Mouse (Mus musculus) CH12.LX (cell line): ENCODE measurements around the gene Trio. TPM values are rescaled to one million over a fixed set of nuclear protein-coding genes. Genes with fewer than 3 reads are reported as not detected.

ENCODE experiments used
- DNase-seq: peaks from one replicate; pipeline ENCODE4 v3.0.0-alpha.2; 2013; ENCODE audit errors: extremely low read depth
- H3K27ac ChIP-seq: 2 replicates; pipeline ENCODE4 v1.5.1; 2012; ENCODE audit warnings: low read depth, mild to moderate bottlenecking, control low read depth, moderate library complexity; ENCODE audit not compliant: insufficient read depth
- H3K27me3 ChIP-seq: replicated peaks from 2 replicates; pipeline ENCODE3; 2012; ENCODE audit warnings: inconsistent platforms
- H3K36me3 ChIP-seq, 2 experiments: replicated peaks in 1 of 2; 2 replicates each; pipeline versions ENCODE3 to v1.6.1; 2012; ENCODE audit warnings: inconsistent platforms in 1 of 2, low read length in 1 of 2, mild to moderate bottlenecking in 1 of 2, mixed read lengths in 1 of 2, moderate library complexity in 1 of 2; ENCODE audit not compliant: control insufficient read depth in 1 of 2, insufficient read depth in 1 of 2
- H3K4me1 ChIP-seq, 2 experiments: 2 replicates each; pipeline ENCODE4 v1.6.1; 2012; ENCODE audit warnings: inconsistent platforms in 1 of 2, moderate library complexity in 1 of 2; ENCODE audit not compliant: insufficient read depth in 2 of 2, control insufficient read depth in 1 of 2
- H3K4me2 ChIP-seq: 2 replicates; pipeline ENCODE4 v1.6.1; 2012; ENCODE audit warnings: low read depth, mild to moderate bottlenecking, control low read depth; ENCODE audit not compliant: poor library complexity, insufficient read depth, severe bottlenecking
- H3K4me3 ChIP-seq, 3 experiments: fragments of 150-350 bp in 1 of 3; sonication (generic) in 1 of 3; replicated peaks in 1 of 3; 2 replicates each; pipeline versions ENCODE3 to v1.5.1; 2011 to 2012; ENCODE audit warnings: low read depth in 2 of 3, low read length in 2 of 3, mild to moderate bottlenecking in 2 of 3, moderate library complexity in 2 of 3, control low read depth in 1 of 3, improper control_type of control experiment in 1 of 3, inconsistent platforms in 1 of 3, mixed read lengths in 1 of 3; ENCODE audit not compliant: poor library complexity in 1 of 3
- H3K79me2 ChIP-seq: replicated peaks from 2 replicates; pipeline ENCODE4 v1.6.1; 2012; ENCODE audit warnings: mild to moderate bottlenecking, moderate library complexity; ENCODE audit not compliant: control insufficient read depth, poor library complexity, insufficient read depth, severe bottlenecking; ENCODE audit errors: extremely low read depth
- H3K9ac ChIP-seq: 2 replicates; pipeline ENCODE4 v1.6.1; 2012; ENCODE audit warnings: low read depth, mild to moderate bottlenecking, control low read depth, moderate library complexity; ENCODE audit not compliant: insufficient read depth
- H3K9me3 ChIP-seq: replicated peaks from 2 replicates; pipeline ENCODE3; 2012; ENCODE audit warnings: low read length, inconsistent platforms, mixed read lengths
- E2F4 ChIP-seq: IDR thresholded peaks from 2 replicates; pipeline ENCODE4 v1.6.1; 2011; ENCODE audit warnings: low read depth, low read length, improper control_type of control experiment; ENCODE audit not compliant: insufficient replicate concordance
- EP300 ChIP-seq: IDR thresholded peaks from 2 replicates; pipeline ENCODE4 v1.6.1; 2011; ENCODE audit warnings: low read length, improper control_type of control experiment
- GABPA ChIP-seq: IDR thresholded peaks from 2 replicates; pipeline ENCODE4 v1.6.1; 2012; ENCODE audit warnings: low read depth, low read length, improper control_type of control experiment, inconsistent platforms; ENCODE audit not compliant: insufficient replicate concordance
- HCFC1 ChIP-seq: IDR thresholded peaks from 2 replicates; pipeline ENCODE4 v1.6.1; 2012; ENCODE audit warnings: low read depth, mild to moderate bottlenecking, inconsistent platforms, low read length, improper control_type of control experiment
- IRF4 ChIP-seq: IDR thresholded peaks from 2 replicates; pipeline ENCODE4 v1.6.1; 2014; ENCODE audit warnings: low read depth, mild to moderate bottlenecking, inconsistent platforms, low read length, improper control_type of control experiment
- KAT2A ChIP-seq: IDR thresholded peaks from 2 replicates; pipeline ENCODE4 v1.6.1; 2012; ENCODE audit warnings: low read length, improper control_type of control experiment, inconsistent platforms; ENCODE audit not compliant: insufficient replicate concordance
- MAFK ChIP-seq: IDR thresholded peaks from 2 replicates; pipeline ENCODE4 v1.6.1; 2011; ENCODE audit warnings: low read length, improper control_type of control experiment; ENCODE audit not compliant: insufficient replicate concordance
- MEF2A ChIP-seq: IDR thresholded peaks from 2 replicates; pipeline ENCODE4 v1.6.1; 2014; ENCODE audit warnings: low read depth, mild to moderate bottlenecking, inconsistent platforms, low read length, improper control_type of control experiment, borderline replicate concordance
- MYC ChIP-seq: IDR thresholded peaks from 2 replicates; pipeline ENCODE4 v1.6.1; 2011; ENCODE audit warnings: low read depth, mild to moderate bottlenecking, improper control_type of control experiment, low read length
- NRF1 ChIP-seq: IDR thresholded peaks from 2 replicates; pipeline ENCODE4 v1.6.1; 2014; ENCODE audit warnings: low read depth, mild to moderate bottlenecking, inconsistent platforms, low read length, improper control_type of control experiment, moderate library complexity
- PAX5 ChIP-seq: IDR thresholded peaks from 2 replicates; pipeline ENCODE4 v1.6.1; 2012; ENCODE audit warnings: low read length, inconsistent platforms, mixed read lengths
- SIN3A ChIP-seq: IDR thresholded peaks from 2 replicates; pipeline ENCODE4 v1.6.1; 2012; ENCODE audit warnings: low read length, improper control_type of control experiment, inconsistent platforms
- SMC3 ChIP-seq: IDR thresholded peaks from 2 replicates; pipeline ENCODE4 v1.6.1; 2011; ENCODE audit warnings: low read depth, low read length, improper control_type of control experiment
- TBP ChIP-seq: conservative IDR thresholded peaks from 2 replicates; pipeline ENCODE4 v1.6.1; 2011; ENCODE audit warnings: low read depth, low read length, improper control_type of control experiment
- ZKSCAN1 ChIP-seq: IDR thresholded peaks from 2 replicates; pipeline ENCODE4 v1.6.1; 2012; ENCODE audit warnings: low read depth, inconsistent platforms, low read length, improper control_type of control experiment, borderline replicate concordance
- dilution Hi-C: fragments of 300-500 bp; cut with MboI; formaldehyde crosslinking; loops from 2 replicates; pipeline ENCODE4 v1.14.3; 2020; ENCODE audit warnings: low sequenced_read_pairs; ENCODE audit not compliant: extremely low pct_unique_long_range_greater_than_20kb, extremely low pct_ligation_motif_present
- in situ Hi-C: fragments of 300-500 bp; cut with MboI; formaldehyde crosslinking; loops from 3 replicates; pipeline ENCODE4 v1.14.3; 2019; ENCODE audit warnings: low sequenced_read_pairs, low pct_ligation_motif_present, low pct_unique_long_range_greater_than_20kb, mixed read lengths
- polyA plus RNA-seq: library from polyadenylated mRNA; unstranded; fragments of >175 nt; gene quantifications from 2 replicates; pipeline ENCODE4 v1.2.1, GENCODE M21; 2012; ENCODE audit warnings: low read depth; ENCODE audit not compliant: insufficient read length
- total RNA-seq, 2 experiments: library from RNA; depleted of rRNA; stranded (reverse); fragments of 300-350 nt in 1 of 2; fragments of >200 nt in 1 of 2; gene quantifications; 2 replicates each; pipeline ENCODE4 v1.2.3; 2012 to 2014

The Trio gene
- total and polyA plus RNA-seq, 3 experiments = 3.9 to 17.5 (median 4.3) TPM

GRCm38 (mm10) chr15:27786418-27786817, 239.2 kb downstream of the Trio start:
- no peak overlapping the region for H3K4me3 ChIP-seq
- H3K36me3 ChIP-seq = no peaks in the 10 kb centered on the region
- H3K79me2 ChIP-seq = no peaks in the 10 kb centered on the region
- TF ChIP-seq MYC (no peak), SMC3 (no peak), KAT2A (no peak), IRF4 (no peak), EP300 (no peak)
- H3K27me3 ChIP-seq = no peaks in the 10 kb centered on the region
- dilution Hi-C loops (no loop called here), in situ Hi-C loops (no loop called here)
- no peak overlapping the region for H3K4me2 ChIP-seq
- no peak overlapping the region for H3K27ac ChIP-seq
- no peaks in the 10 kb centered on the region for H3K9me3 ChIP-seq
- H3K9ac ChIP-seq = no peak overlapping the region
- no peak for DNase-seq
- peaks cover 14 to 61% of the 10 kb centered on the region in 2 experiments for H3K4me1 ChIP-seq

GRCm38 (mm10) chr15:27785280-27786001, 240.2 kb downstream of the Trio start:
- no peak for TF ChIP-seq MEF2A
- TF ChIP-seq E2F4 = no peak
- TF ChIP-seq TBP = no peak
- no peak overlapping the region for H3K9ac ChIP-seq
- H3K27me3 ChIP-seq = no peaks in the 10 kb centered on the region
- H3K4me1 ChIP-seq = peaks cover 14 to 58% of the 10 kb centered on the region in 2 experiments
- H3K4me3 ChIP-seq = no peak overlapping the region
- dilution Hi-C loops = no loop called here
- DNase-seq = peak; percentile 62
- no peaks in the 10 kb centered on the region for H3K9me3 ChIP-seq
- H3K4me2 ChIP-seq = no peak overlapping the region
- no peaks in the 10 kb centered on the region for H3K36me3 ChIP-seq
- H3K79me2 ChIP-seq = no peaks in the 10 kb centered on the region
- H3K27ac ChIP-seq = no peak overlapping the region
- in situ Hi-C loops = no loop called here

- Histone ChIP-seq H3K4me2 (no peak overlapping the region), H3K27me3 (no peaks in the 10 kb centered on the region), H3K9me3 (no peaks in the 10 kb centered on the region), H3K4me3 (no peak overlapping the region), H3K36me3 (no peaks in the 10 kb centered on the region), H3K27ac (no peak overlapping the region), H3K4me1 (peaks cover 14 to 47% of the 10 kb centered on the region in 2 experiments), H3K79me2 (no peaks in the 10 kb centered on the region), H3K9ac (no peak overlapping the region)
- dilution Hi-C loops = no loop called here
- in situ Hi-C loops = no loop called here
- TF ChIP-seq GABPA (no peak), NRF1 (no peak), ZKSCAN1 (no peak), PAX5 (no peak), E2F4 (no peak), HCFC1 (no peak), MEF2A (no peak), MAFK (no peak), IRF4 (no peak), SMC3 (no peak), SIN3A (no peak)
- no peak for DNase-seq
These were observed 241.5 kb downstream of the Trio start for GRCm38 (mm10) chr15:27784126-27784563.
